Mouse (Mus musculus) frontal cortex, adult (tissue): ENCODE measurements around the gene Frrs1.
A peak's percentile ranks its signal among the peaks of the same experiment; 100 is the strongest.
"Not testable (repeated sequence)": the region's sequence is repeated elsewhere in the genome, so short reads cannot be mapped to it uniquely, and the experiment has no call there.

Experiments used
- ATAC-seq: cut with Nextera tagmentation; 2 replicates; pipeline ENCODE4 v1.9.2; 2017; ENCODE audit warnings: mild to moderate bottlenecking, moderate library complexity, mixed read lengths; ENCODE audit not compliant: low TSS enrichment

The Frrs1 gene

DNA sequence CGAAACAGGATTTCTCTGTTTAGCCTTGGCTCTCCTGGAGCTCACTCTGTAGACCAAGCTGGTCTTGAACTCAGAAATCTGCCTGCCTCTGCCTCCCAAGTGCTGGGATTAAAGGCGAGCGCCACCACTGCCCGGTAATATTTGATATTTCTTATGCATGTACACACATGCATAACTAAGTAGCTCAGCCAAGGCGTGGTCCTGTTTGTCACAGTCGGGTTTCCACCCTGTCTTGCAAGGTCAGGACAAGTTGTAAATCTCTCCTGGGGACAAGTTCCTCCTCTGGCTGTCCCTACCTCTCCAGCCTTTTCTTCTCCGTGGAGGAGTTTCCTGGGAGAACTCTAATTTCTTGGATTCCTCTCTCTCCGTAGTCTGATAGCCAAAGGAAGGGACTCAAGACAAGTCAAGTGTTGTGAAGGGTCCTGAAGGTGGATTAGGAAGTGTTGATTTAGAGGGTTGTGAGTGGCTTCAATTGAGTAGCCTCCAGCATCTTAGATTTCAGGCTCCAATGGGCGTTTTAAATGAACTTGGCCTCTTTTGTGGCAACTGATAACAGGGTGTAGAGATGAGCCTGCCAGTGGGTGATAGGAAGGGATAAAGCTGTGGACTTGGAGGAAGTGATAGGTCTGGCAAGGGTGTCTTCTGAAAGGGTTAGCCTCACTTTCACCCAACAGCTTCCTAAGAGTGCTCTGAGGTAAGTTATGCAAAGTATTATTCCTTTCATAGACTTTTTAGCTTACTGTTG is at the start of gene Frrs1:
TSS of gene Frrs1 (plus strand) at position 524 of the 745 bp plus-strand sequence.
- ATAC-seq: no peak

- ATAC-seq: not testable (repeated sequence)
Observed at GRCm38 (mm10) chr3:116810351-116810750, 48.9 kb upstream of the Frrs1 start.

DNA sequence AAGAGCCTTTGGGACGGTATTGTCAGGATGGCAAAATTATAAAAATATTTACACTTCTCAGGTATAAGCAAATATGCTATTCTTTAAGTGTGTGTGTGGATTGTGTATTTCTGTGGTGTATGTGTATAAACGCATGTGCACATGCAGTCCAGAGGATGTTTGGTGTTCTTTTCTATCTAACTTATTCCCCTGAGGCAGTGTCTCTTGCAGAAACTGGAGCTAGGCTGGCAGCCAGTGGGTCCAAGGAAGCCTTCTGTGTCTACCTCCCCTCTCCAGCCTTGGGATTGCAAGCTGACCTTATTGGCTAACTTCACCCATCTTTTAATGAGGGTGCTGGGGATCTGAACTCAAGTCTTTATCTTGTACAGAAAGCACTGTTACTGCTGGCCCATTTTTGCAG is 46.3 kb upstream of the Frrs1 start:
- no peak for ATAC-seq

- ATAC-seq: no peak
Observed at GRCm38 (mm10) chr3:116815305-116815797, 43.9 kb upstream of the Frrs1 start.

DNA sequence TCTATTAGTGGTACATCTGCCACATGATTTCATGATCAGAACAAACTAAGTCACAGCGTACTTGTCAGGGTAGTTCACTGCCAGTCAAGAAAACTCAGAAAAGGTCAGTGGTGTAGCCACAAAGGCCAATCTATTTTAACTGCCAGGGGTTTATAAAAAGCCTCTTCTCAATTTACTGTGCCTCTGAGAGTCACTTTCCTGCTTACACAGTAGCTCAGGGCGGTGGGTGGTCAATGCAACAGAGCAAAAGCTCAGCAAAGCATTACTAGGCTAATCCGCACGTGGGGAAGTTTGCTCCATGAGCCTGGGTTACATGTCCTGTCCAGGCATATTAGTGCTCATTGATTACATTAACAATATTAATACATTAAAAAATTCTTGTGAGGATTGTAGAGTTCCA is 43.3 kb upstream of the Frrs1 start:
- no peak for ATAC-seq

- no peak for ATAC-seq
Observed at GRCm38 (mm10) chr3:116816674-116817215, 42.5 kb upstream of the Frrs1 start.

DNA sequence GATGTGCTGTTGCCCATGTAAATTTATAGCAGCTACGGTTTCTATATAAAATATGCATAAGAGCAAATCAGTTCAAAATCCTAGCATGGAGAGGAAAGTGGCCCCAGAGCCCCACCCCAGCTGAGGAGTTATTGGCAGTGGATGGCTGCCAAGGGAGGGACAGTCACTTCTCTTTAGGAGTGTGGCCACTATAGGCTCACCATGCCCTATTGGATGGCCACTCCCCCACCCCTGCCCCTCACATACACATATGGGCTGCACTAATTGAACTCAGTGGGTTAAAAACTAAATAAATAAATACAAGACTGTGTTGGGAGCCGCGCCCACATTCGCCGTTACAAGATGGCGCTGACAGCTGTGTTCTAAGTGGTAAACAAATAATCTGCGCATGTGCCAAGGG is 42.0 kb upstream of the Frrs1 start:
- no peak for ATAC-seq

- ATAC-seq: no peak
Observed at GRCm38 (mm10) chr3:116826471-116827215, 32.6 kb upstream of the Frrs1 start.

DNA sequence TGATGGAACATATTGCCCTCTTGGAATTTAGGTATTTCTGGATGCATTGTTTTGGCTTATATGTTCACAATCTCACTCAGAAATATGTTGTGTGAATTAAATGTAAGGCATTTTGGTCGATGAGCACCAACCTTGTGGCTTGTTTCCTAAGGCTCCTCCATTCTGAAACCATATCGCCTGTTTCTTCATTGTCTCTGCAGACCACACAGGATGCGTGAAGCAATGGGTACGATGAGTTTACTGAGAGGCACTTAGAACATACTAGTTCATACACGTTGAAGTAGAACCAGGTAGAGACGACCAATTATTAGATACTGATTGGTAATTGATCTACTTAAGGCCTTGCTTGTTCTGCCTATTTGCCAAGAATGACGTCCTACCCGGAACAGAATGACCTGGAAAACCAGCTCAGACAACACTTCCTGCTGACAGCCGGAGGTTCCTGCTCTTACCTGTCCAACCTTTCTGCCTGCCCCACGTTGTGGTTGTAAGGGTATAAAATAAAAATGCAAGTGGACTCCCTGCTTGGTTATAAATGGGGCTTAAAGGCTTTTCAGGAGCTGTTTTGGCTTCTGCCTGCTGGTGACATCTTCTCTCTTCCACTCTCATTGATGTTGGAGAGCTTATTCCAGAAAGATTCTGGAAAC is 29.9 kb upstream of the Frrs1 start:
- no peak for ATAC-seq

GRCm38 (mm10) chr3:116831324-116831723 is 27.9 kb upstream of the Frrs1 start:
- ATAC-seq: no peak

DNA sequence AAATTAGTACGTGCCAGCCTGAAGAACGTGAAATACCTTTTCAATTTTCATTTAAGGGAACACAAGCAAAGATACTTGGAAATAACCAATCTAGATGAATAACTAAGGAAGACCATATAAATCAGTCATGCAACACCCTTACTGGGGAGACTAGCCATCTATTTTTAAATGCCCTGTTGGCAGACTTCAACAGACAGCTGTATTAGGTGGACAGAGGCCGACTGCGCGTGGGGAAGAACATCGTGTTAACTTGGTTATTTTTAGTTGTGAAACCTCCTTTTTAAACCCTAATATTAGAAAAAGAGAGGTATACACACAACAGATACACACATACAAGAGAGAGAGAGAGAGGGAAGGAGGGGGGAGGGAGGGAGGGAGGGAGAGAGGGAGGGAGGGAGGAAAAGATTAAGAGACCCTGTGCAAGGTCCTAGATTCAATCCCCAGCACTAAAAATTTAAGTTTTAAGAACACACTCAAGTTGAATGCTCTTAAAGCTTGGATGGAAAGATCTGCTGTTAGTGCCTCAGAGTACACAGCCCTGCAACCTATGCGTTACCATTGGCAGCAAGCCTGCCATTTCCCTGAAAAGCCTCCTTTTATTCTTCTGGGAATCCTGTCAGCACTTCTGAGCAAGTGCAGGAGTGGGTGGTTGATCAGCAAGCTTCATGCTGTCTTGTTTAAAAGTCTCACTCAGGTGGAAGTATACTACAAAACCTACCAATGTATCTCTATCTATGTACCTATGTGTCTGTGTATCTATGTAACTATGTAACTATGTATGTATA is 26.5 kb upstream of the Frrs1 start:
- peak; percentile 66 for ATAC-seq

- no peak for ATAC-seq
Observed at GRCm38 (mm10) chr3:116833491-116833890, 25.8 kb upstream of the Frrs1 start.

DNA sequence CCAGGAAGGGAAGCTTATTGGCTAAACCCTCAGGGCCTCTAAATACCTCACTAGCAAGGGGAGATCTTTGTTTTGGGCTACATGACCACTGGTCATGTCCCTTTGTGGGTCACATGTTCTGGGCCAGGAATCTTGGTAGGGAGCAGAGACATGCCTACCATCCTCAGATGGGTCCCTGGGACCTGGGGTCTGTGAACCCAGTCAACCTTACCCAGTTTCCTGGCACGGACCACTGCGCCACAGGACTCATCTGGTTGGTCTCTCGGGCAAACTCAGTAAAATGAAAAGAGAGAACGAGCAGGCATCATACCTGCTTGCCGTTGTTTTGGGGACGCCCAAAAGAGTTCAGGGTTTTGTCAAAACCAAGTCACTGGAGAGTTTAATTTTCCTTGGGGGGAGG is 25.0 kb upstream of the Frrs1 start:
- no peak for ATAC-seq

DNA sequence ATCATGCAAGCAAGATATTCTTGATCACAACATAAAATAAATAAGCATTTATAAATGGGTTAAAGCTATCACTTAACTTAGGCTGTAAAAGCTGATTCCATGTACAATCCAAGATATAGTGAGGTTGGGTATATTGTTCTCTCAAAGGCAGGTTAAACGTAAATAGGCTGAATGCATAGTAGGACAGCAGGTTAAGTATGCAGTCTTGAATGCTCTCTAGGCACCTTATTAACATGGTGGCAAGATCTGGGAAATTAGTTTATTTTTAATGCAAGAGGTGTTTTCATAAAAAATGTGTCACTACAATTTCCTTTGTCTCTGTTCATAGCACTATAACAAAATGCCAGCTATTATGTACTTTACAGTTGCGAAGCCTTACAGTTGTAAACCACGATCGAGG is 23.9 kb upstream of the Frrs1 start:
- ATAC-seq: no peak

- ATAC-seq: peak; percentile 98
Observed at GRCm38 (mm10) chr3:116835770-116836680, 23.2 kb upstream of the Frrs1 start.

DNA sequence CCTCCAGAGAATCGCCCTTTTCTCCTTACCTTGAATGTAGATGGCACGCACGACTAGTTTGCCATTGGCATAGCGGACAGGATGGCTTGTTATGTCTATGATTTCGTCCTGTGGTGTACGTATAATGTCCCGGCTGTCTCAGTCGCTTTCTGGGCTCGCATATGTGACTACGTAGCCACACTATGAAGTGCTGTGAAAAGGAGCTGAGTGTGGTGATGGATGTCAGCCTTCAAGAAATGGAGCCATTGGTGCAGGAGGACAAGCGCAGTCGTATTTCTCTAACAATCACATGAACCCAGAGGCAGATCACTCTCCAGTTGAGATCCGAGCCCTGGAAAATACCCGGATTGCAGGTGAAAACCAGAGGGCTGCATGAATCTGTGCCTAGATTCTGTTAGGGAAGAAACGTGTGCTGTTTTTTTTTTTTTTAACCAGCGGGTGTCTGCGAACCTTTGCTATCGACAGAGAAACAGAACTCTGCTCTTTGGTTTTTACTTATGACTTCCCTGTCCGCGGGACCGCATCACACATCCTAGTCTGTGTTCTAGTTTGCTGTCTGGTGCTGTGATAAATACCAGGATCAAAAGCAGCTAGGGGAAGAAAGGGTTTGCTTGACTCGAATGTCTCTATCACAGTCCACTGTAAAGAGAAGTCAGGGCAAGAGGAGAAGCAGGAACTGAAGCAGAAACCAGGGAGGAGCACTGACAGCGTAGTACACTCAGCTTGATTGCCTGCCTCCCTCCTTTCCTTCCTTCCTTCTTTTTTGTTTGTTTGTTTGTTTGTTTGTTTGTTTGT is 22.4 kb upstream of the Frrs1 start:
- no peak for ATAC-seq

GRCm38 (mm10) chr3:116841311-116841710 is 18.0 kb upstream of the Frrs1 start:
- ATAC-seq: no peak

DNA sequence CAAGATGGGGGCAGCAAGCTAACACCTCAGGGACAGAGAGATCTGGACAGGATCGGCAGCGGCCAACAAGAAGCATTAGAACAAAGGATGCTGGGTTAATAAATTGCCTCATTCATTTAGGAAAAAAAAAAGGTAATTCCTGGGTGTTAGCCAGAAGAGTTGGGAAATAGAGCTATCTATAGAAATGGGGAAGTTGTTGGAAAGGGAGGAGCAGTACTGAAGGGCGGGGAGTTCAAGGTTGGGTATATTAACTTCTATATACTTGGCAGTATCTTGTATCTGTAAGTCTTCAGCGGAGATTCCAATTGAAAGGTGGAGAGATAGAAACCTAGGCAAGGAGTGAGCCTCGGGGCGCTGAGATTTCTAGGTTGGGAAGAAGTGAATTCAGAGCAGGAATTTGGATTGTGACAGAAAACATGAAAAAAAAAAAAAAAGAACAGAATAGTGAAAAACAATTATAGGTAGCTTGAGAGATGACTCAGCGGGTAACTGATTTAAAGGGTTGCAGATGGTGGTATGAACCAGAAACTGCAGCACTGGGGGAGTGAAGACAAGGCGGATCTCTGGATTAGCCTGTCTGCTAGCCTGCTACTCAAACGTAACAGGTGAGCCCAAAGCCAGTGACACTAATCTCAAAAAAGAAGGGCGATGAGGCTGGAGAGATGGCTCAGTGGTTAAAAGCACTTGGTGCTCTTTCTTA is 14.2 kb upstream of the Frrs1 start:
- 0 out of 2 replicates have a peak, but pooled peaks have one; percentile 44 for ATAC-seq

DNA sequence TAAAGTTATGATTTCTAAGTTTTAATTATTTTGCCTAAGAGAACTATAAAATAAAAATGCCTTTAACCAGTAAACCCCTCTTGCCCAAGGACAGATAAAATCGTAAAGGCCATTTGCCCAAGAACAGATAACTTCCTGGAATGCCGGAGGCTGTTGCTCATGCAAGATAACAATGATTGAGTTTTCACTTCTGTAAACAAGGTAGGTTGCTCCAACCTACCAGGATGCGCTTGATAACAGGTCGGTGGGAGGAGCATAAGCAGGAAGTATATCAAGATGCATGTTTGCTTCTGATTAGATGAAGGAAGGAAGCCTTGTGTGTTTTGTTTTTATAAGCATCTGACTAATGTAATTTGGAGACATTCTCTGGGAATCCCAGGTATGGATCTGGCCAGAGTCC is 13.2 kb upstream of the Frrs1 start:
- ATAC-seq: no peak
